Mouse (Mus musculus) forebrain, embryonic 14.5 days (tissue): ENCODE data around the gene Sash3. TPM values are rescaled to one million over a fixed set of nuclear protein-coding genes. Genes with fewer than 3 reads are reported as not detected.
A peak's percentile ranks its signal among the peaks of the same experiment; 100 is the strongest.

Experiments
- ATAC-seq: fragments of 200-750 bp; cut with Nextera tagmentation; 2 replicates; pipeline ENCODE4 v1.8.0; 2017; ENCODE audit warnings: mild to moderate bottlenecking, moderate library complexity
- DNase-seq: peaks from one replicate; pipeline ENCODE4 v3.0.0-alpha.2; 2015; ENCODE audit warnings: low spot score
- H3K27ac ChIP-seq: fragments of 300-500 bp; sonication (generic); 2 replicates; pipeline ENCODE4 v1.5.1; 2014; ENCODE audit warnings: low read depth, mild to moderate bottlenecking, control low read depth, low read length, moderate library complexity
- H3K27me3 ChIP-seq: fragments of 300-500 bp; sonication (generic); replicated peaks from 2 replicates; pipeline ENCODE4 v1.6.1; 2014; ENCODE audit warnings: low read length, control low read depth, mixed read lengths; ENCODE audit not compliant: control insufficient read depth, insufficient read depth
- H3K36me3 ChIP-seq: fragments of 300-500 bp; sonication (generic); 2 replicates; pipeline ENCODE4 v1.6.1; 2014; ENCODE audit warnings: low read length, control low read depth; ENCODE audit not compliant: control insufficient read depth, insufficient read depth
- H3K4me1 ChIP-seq: fragments of 300-500 bp; sonication (generic); 2 replicates; pipeline ENCODE4 v1.6.1; 2014; ENCODE audit warnings: antibody characterized with exemption, low read length, control low read depth; ENCODE audit not compliant: control insufficient read depth, insufficient read depth
- H3K4me2 ChIP-seq: fragments of 300-500 bp; sonication (generic); 2 replicates; pipeline ENCODE4 v1.6.1; 2014; ENCODE audit warnings: mild to moderate bottlenecking, control low read depth, low read length
- H3K4me3 ChIP-seq: fragments of 300-500 bp; sonication (generic); 2 replicates; pipeline ENCODE4 v1.5.1; 2014; ENCODE audit warnings: low read depth, low read length, control low read depth
- H3K9ac ChIP-seq: fragments of 300-500 bp; sonication (generic); 2 replicates; pipeline ENCODE4 v1.6.1; 2014; ENCODE audit warnings: mild to moderate bottlenecking, low read length, control low read depth, moderate library complexity
- H3K9me3 ChIP-seq: fragments of 300-500 bp; sonication (generic); replicated peaks from 2 replicates; pipeline ENCODE4 v1.6.1; 2016; ENCODE audit warnings: low read length, control low read depth, mixed read lengths; ENCODE audit not compliant: control insufficient read depth
- WGBS: fragments of 180-500 bp; shearing (Covaris S2); extraction: QIAGEN DNeasy Blood & Tissue Kit; methylation state at CpG from one replicate; pipeline ENCODE4 v1.1.7; 2014; 5-methylcytosine and 5-hydroxymethylcytosine counted together
- polyA plus RNA-seq: library from polyadenylated mRNA; unstranded; fragments of >200 nt; fragmentation: Nextera tagmentation; extraction: Ambion mirVana; gene quantifications from 2 replicates; pipeline ENCODE4 v1.2.1, GENCODE M21; 2014

The Sash3 gene
- polyA plus RNA-seq, result 1.2 and 1.3 TPM in 2 replicates

DNA sequence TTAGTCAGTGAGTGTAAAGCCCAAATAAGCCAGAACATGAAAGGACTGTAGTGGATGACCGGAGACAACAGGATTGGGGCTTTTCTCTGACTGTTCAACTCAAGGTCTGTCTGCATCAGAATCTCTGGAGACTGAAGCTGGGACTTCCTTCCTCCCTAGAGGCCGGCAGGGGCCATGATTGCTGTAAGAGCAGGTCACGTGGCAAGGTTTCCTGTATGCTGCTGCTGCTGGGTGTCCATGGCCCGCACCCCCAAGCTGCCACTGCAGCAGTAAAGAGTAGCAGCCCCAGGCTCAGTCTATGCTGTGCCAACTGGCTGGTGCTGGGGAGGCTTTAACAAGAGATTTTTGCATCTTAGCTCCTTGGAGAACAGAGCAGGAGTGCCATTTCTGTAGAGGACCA is at the start of gene Sash3:
Gene Sash3 (plus strand): TSS at position 175 of the 400 bp plus-strand sequence.
- H3K36me3 ChIP-seq, result no peaks in the 10 kb centered on the region
- 85% methylated on average over 4 of the region's 4 CpGs for WGBS
- no peak within 1 kb of the TSS for H3K4me3 ChIP-seq
- no peak within 1 kb of the TSS for H3K4me2 ChIP-seq
- H3K27me3 ChIP-seq, result no peaks in the 10 kb centered on the region
- no peak within 1 kb of the TSS for H3K27ac ChIP-seq
- H3K9ac ChIP-seq, result no peak within 1 kb of the TSS
- ATAC-seq, result no peak
- no peaks in the 10 kb centered on the region for H3K9me3 ChIP-seq
- DNase-seq, result no peak
- H3K4me1 ChIP-seq, result no peaks in the 10 kb centered on the region

GRCm38 (mm10) chrX:48096580-48096979 is 49.7 kb upstream of the Sash3 start:
- no peak for DNase-seq
- Histone ChIP-seq H3K9ac (no peak overlapping the region), H3K27me3 (no peaks in the 10 kb centered on the region), H3K4me3 (no peak overlapping the region), H3K36me3 (no peaks in the 10 kb centered on the region), H3K4me2 (no peak overlapping the region), H3K4me1 (no peaks in the 10 kb centered on the region), H3K9me3 (no peaks in the 10 kb centered on the region), H3K27ac (no peak overlapping the region)
- no peak for ATAC-seq
- WGBS, result 79% methylated on average over 8 of the region's 8 CpGs

- 80% methylated on average over 9 of the region's 9 CpGs for WGBS
These were observed 47.6 kb upstream of the Sash3 start for GRCm38 (mm10) chrX:48098470-48099129.

GRCm38 (mm10) chrX:48099871-48100270 is 46.4 kb upstream of the Sash3 start:
- Histone ChIP-seq H3K27me3 (no peaks in the 10 kb centered on the region), H3K36me3 (no peaks in the 10 kb centered on the region), H3K27ac (no peak overlapping the region), H3K4me1 (no peaks in the 10 kb centered on the region), H3K9me3 (no peaks in the 10 kb centered on the region), H3K4me2 (no peak overlapping the region), H3K9ac (no peak overlapping the region), H3K4me3 (no peak overlapping the region)
- no peak for ATAC-seq
- WGBS, result 50% methylated on average over 1 of the region's 1 CpGs
- no peak for DNase-seq

More at GRCm38 (mm10) chrX:48098470-48099129, 47.6 kb upstream of the Sash3 start:
- DNase-seq (no peak), ATAC-seq (no peak)
- Histone ChIP-seq H3K27me3 (no peaks in the 10 kb centered on the region), H3K9ac (no peak overlapping the region), H3K36me3 (no peaks in the 10 kb centered on the region), H3K27ac (no peak overlapping the region), H3K9me3 (no peaks in the 10 kb centered on the region), H3K4me3 (no peak overlapping the region), H3K4me1 (no peaks in the 10 kb centered on the region), H3K4me2 (no peak overlapping the region)

- no peaks in the 10 kb centered on the region for H3K36me3 ChIP-seq
- no peaks in the 10 kb centered on the region for H3K27me3 ChIP-seq
- no peak overlapping the region for H3K4me3 ChIP-seq
- ATAC-seq (no peak), DNase-seq (no peak)
- H3K4me1 ChIP-seq, result no peaks in the 10 kb centered on the region
- H3K4me2 ChIP-seq, result no peak overlapping the region
- no peaks in the 10 kb centered on the region for H3K9me3 ChIP-seq
- 83% methylated on average over 3 of the region's 3 CpGs for WGBS
- no peak overlapping the region for H3K27ac ChIP-seq
- H3K9ac ChIP-seq, result no peak overlapping the region
These were observed 43.0 kb upstream of the Sash3 start for GRCm38 (mm10) chrX:48103256-48103655.

- H3K9ac ChIP-seq, result no peak overlapping the region
- DNase-seq (peak; percentile 25), ATAC-seq (no peak)
- H3K4me2 ChIP-seq, result no peak overlapping the region
- no peak overlapping the region for H3K4me3 ChIP-seq
- no peak overlapping the region for H3K27ac ChIP-seq
- no peaks in the 10 kb centered on the region for H3K4me1 ChIP-seq
- no peaks in the 10 kb centered on the region for H3K36me3 ChIP-seq
- WGBS, result 78% methylated on average over 7 of the region's 7 CpGs
- H3K27me3 ChIP-seq, result no peaks in the 10 kb centered on the region
- H3K9me3 ChIP-seq, result no peaks in the 10 kb centered on the region
These were observed 41.3 kb upstream of the Sash3 start for GRCm38 (mm10) chrX:48104736-48105441.

GRCm38 (mm10) chrX:48106226-48106625 is 40.0 kb upstream of the Sash3 start:
- H3K4me2 ChIP-seq, result no peak overlapping the region

DNA sequence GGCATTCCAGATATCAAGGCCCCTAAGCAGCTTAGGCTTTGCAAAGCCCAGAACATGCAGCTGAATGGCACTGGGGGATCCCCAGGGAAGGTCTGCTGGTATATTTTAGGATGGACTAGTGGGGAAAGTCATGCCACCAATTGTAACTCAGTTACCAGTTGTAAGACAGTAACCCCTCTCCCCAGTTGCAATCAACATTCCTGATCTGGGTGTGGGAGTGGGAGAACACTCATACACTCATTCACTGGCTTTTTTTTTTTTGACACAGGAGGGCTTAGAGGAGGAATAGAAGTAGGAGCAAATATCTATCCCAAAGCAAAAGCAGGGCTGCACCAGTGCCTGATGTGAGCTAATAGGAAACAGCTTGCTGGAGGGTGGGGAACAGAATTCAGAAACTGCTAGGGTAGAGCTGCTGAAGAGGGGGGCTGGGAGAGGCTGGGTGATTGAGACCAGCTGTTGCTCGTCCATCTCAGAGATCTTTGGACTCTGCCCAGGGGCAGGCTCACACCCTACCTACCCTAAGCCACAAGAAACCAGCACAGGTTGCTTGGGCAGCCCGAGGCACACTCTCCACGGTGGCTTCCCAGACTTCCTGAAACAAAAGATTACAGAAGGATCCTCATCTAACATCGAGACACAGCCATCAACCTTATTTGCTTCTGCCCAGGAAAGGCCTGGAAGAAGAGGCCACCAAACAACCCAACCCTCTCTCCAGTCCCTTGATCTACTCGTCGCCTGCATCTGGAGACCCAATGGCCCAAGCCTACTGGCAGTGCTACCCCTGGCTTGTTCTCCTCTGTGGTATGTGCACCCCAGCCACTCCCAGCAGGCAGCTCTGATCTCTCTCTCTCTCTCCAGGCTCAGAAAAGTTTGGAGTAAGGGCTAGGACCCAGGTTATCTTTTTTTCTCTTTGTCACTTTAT is 37.6 kb upstream of the Sash3 start, which contains the start of gene Xpnpep2:
Gene Xpnpep2 (plus strand): TSS at position 332 of the 922 bp plus-strand sequence.
- Histone ChIP-seq H3K36me3 (no peaks in the 10 kb centered on the region), H3K27ac (no peak within 1 kb of the TSS), H3K4me1 (no peaks in the 10 kb centered on the region), H3K9me3 (no peaks in the 10 kb centered on the region), H3K4me2 (no peak within 1 kb of the TSS), H3K27me3 (no peaks in the 10 kb centered on the region), H3K4me3 (no peak within 1 kb of the TSS), H3K9ac (no peak within 1 kb of the TSS)
- ATAC-seq, result no peak
- 73% methylated on average over 6 of the region's 6 CpGs for WGBS
- DNase-seq, result no peak

More at GRCm38 (mm10) chrX:48106226-48106625, 40.0 kb upstream of the Sash3 start:
- ATAC-seq, result no peak
- H3K4me1 ChIP-seq, result no peaks in the 10 kb centered on the region
- no peak overlapping the region for H3K4me3 ChIP-seq
- H3K9me3 ChIP-seq, result no peaks in the 10 kb centered on the region
- H3K36me3 ChIP-seq, result no peaks in the 10 kb centered on the region
- H3K27me3 ChIP-seq, result no peaks in the 10 kb centered on the region
- H3K9ac ChIP-seq, result no peak overlapping the region
- 84% methylated on average over 3 of the region's 3 CpGs for WGBS
- H3K27ac ChIP-seq, result no peak overlapping the region
- no peak for DNase-seq
